Mouse (Mus musculus): ENCODE results near the gene Tmem95. TPM values are rescaled to one million over a fixed set of nuclear protein-coding genes. Genes with fewer than 3 reads are reported as not detected.

Gene Tmem95
- polyA plus RNA-seq, 1 experiment from 2014 or later, result not detected

DNA sequence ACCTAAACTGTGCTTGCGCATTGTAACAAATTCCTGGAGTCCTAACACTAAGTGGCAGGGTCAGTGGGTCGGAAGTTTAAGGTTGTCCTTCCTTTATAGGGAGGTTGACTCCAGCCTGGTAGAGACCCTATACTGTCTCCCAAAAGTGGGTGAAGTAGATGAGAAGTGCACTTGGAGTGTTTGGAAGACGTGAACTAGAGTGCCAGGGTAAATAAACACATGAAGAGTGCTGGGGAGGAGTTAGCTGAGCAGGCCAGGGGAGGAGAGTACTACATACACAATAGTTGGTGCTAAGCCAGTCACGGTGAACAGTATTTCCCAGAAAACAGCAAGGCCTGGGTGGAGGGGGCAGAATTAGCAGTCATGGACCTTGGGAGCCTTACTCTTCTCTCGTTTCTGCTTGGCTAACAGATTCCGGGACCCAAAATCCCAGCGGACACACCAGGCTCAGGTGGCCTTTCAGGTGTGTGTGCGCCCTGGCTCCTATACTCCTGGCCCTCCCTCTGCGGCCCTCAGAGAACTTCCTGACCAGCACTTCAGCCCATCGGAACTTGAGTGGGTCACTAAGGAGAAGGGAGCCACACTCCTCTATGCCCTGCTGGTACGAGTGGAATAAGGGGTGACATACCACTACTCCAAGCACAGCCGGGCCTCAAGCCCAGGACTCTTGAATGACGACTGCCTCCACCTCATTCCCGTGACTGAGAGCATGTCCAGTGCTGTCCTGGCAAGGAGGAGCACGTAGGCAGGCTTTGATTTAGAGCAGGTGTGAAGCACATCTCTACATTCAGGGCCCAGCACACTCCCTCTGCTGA lies 35.1 kb upstream of the Tmem95 start:
- ATAC-seq (ENCODE audit: low read depth), result no peak
- H3K9ac ChIP-seq (ENCODE audit: low read depth, low read length), result peak overlapping the region; percentile 94
- 74% methylated on average over 15 of the region's 15 CpGs for WGBS (ENCODE audit: insufficient replicate concordance)
- H3K36me3 ChIP-seq (ENCODE audit: control insufficient read depth, insufficient read depth), result peaks cover 65% of the 10 kb centered on the region
- H3K4me2 ChIP-seq (ENCODE audit: low read depth, low read length), result peak overlapping the region; percentile 96
- H3K9me3 ChIP-seq (replicated peaks; ENCODE audit: control insufficient read depth, low read length), result no peaks in the 10 kb centered on the region
- peak overlapping the region; percentile 93 for H3K4me3 ChIP-seq (ENCODE audit: low read depth, low read length)
- peaks cover 36% of the 10 kb centered on the region for H3K4me1 ChIP-seq (ENCODE audit: control insufficient read depth, low read depth, low read length)
- peak overlapping the region; percentile 71 for H3K27ac ChIP-seq (ENCODE audit: low read length)
- no peaks in the 10 kb centered on the region for H3K27me3 ChIP-seq (ENCODE audit: control insufficient read depth, insufficient read depth, low read depth, low read length)

DNA sequence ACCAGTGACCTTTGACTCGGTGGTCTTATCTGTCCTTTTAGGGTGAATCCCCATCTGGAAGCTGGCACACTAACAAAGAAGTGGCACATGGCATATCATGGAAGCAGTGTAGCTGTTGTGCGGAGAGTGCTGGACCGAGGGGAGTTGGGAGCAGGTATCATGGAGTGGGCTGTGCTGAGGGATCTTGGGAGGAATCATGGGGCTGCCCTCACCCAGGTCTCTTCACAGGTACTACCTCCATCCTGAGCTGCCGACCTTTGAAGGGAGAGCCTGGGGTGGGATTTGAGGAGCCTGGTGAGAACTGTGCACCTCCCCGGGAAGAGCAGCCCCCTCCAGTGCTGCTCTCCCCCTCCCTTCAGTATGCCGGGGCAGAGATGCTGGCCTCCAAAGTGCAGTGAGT lies 33.9 kb upstream of the Tmem95 start:
- H3K9ac ChIP-seq (ENCODE audit: low read depth, low read length), result no peak overlapping the region
- peaks cover 24% of the 10 kb centered on the region for H3K4me1 ChIP-seq (ENCODE audit: control insufficient read depth, low read depth, low read length)
- peaks cover 65% of the 10 kb centered on the region for H3K36me3 ChIP-seq (ENCODE audit: control insufficient read depth, insufficient read depth)
- H3K27me3 ChIP-seq (ENCODE audit: control insufficient read depth, insufficient read depth, low read depth, low read length), result no peaks in the 10 kb centered on the region
- H3K9me3 ChIP-seq (replicated peaks; ENCODE audit: control insufficient read depth, low read length), result no peaks in the 10 kb centered on the region
- ATAC-seq (ENCODE audit: low read depth), result no peak
- H3K4me3 ChIP-seq (ENCODE audit: low read depth, low read length), result no peak overlapping the region
- no peak overlapping the region for H3K4me2 ChIP-seq (ENCODE audit: low read depth, low read length)
- H3K27ac ChIP-seq (ENCODE audit: low read length), result no peak overlapping the region
- WGBS (ENCODE audit: insufficient replicate concordance), result 81% methylated on average over 6 of the region's 6 CpGs

DNA sequence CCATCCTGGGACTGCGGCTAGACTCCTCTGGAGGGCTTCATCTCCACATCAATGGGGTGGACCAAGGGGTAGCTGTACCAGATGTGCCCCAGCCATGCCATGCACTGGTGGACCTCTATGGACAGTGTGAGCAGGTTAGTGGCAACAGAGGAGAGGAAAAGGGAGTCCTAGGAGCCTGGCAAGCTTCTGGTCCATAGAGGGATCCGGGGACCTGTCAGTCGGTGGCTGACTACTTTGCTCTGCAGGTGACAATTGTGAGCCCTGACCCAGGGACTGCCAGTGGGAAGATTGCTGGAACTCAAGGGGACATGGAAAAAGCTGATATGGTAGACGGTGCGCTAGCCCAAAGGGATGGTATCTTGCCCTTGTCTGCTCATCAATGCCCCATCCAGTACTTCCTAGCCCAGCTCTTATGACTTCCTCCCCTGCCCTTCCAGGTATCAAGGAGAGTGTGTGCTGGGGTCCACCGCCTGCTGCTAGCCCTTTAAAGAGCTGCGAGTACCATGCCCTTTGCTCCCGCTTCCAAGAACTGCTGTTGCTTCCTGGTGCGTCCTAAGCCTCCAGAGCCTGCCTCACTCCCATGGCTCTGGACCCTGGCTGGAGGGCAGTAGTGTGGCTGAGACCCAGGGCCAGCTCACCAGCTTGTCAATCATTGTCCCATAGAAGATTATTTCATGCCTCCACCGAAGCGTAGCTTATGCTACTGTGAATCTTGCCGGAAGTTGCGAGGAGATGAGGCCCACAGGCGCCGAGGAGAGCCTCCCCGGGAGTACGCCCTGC lies 33.2 kb upstream of the Tmem95 start:
- Histone ChIP-seq H3K27me3 (ENCODE audit: control insufficient read depth, insufficient read depth, low read depth, low read length) (no peaks in the 10 kb centered on the region), H3K4me3 (ENCODE audit: low read depth, low read length) (no peak overlapping the region), H3K36me3 (ENCODE audit: control insufficient read depth, insufficient read depth) (peaks cover 66% of the 10 kb centered on the region), H3K27ac (ENCODE audit: low read length) (no peak overlapping the region), H3K9ac (ENCODE audit: low read depth, low read length) (no peak overlapping the region), H3K4me2 (ENCODE audit: low read depth, low read length) (no peak overlapping the region), H3K9me3 (replicated peaks; ENCODE audit: control insufficient read depth, low read length) (no peaks in the 10 kb centered on the region), H3K4me1 (ENCODE audit: control insufficient read depth, low read depth, low read length) (peaks cover 17% of the 10 kb centered on the region)
- no peak for ATAC-seq (ENCODE audit: low read depth)
- WGBS (ENCODE audit: insufficient replicate concordance), result 82% methylated on average over 17 of the region's 17 CpGs

DNA sequence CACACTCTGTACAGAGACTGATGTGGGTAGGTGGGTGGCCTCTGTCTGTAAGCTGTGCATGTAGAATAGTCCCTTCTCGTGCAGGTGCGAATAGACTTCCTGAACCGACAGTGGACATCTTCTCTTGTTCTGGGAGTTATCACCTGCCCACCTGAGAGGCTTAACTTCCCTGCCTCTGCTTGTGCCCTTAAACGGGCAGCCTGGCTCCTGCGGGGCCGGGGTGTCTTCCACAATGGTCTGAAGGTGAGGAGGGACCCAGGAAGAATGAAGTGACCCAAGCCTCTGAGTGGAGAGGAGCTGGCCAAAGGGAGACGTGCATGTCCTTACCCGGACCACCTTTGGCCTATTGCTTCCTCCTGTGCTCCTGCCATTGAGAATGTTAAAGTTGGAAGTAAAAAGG lies 32.4 kb upstream of the Tmem95 start:
- ATAC-seq (ENCODE audit: low read depth), result no peak
- WGBS (ENCODE audit: insufficient replicate concordance), result 84% methylated on average over 8 of the region's 8 CpGs
- peaks cover 66% of the 10 kb centered on the region for H3K36me3 ChIP-seq (ENCODE audit: control insufficient read depth, insufficient read depth)

DNA sequence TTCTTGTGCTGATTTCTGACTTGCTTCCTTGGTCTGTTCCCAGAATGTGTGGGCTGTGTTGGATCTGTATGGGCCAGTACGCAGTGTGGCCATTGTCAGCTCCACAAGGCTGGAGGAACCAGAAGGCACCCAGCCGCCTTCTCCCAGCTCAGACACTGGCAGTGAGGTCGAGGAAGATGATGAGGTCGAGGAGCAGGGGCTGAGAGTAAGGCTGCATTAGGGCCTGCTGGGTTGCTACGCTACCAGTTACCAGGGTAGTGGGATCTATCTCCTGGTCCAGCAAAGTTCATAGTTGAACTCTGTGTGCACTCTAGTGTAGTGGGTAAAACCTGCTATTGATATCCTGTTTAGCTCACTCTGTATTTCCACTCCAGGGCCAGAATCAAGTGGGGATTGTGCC lies 31.4 kb upstream of the Tmem95 start:
- ATAC-seq (ENCODE audit: low read depth), result no peak
- Histone ChIP-seq H3K4me2 (ENCODE audit: low read depth, low read length) (no peak overlapping the region), H3K27me3 (ENCODE audit: control insufficient read depth, insufficient read depth, low read depth, low read length) (no peaks in the 10 kb centered on the region), H3K36me3 (ENCODE audit: control insufficient read depth, insufficient read depth) (peaks cover 69% of the 10 kb centered on the region), H3K27ac (ENCODE audit: low read length) (no peak overlapping the region), H3K4me3 (ENCODE audit: low read depth, low read length) (no peak overlapping the region), H3K9me3 (replicated peaks; ENCODE audit: control insufficient read depth, low read length) (no peaks in the 10 kb centered on the region), H3K4me1 (ENCODE audit: control insufficient read depth, low read depth, low read length) (peaks cover 6% of the 10 kb centered on the region), H3K9ac (ENCODE audit: low read depth, low read length) (no peak overlapping the region)
- WGBS (ENCODE audit: insufficient replicate concordance), result 81% methylated on average over 5 of the region's 5 CpGs

More for the DNA sequence above, 32.4 kb upstream of the Tmem95 start:
- no peaks in the 10 kb centered on the region for H3K27me3 ChIP-seq (ENCODE audit: control insufficient read depth, insufficient read depth, low read depth, low read length)
- no peak overlapping the region for H3K9ac ChIP-seq (ENCODE audit: low read depth, low read length)
- no peak overlapping the region for H3K4me3 ChIP-seq (ENCODE audit: low read depth, low read length)
- H3K4me1 ChIP-seq (ENCODE audit: control insufficient read depth, low read depth, low read length), result peaks cover 9% of the 10 kb centered on the region
- no peak overlapping the region for H3K4me2 ChIP-seq (ENCODE audit: low read depth, low read length)
- no peak overlapping the region for H3K27ac ChIP-seq (ENCODE audit: low read length)
- H3K9me3 ChIP-seq (replicated peaks; ENCODE audit: control insufficient read depth, low read length), result no peaks in the 10 kb centered on the region

DNA sequence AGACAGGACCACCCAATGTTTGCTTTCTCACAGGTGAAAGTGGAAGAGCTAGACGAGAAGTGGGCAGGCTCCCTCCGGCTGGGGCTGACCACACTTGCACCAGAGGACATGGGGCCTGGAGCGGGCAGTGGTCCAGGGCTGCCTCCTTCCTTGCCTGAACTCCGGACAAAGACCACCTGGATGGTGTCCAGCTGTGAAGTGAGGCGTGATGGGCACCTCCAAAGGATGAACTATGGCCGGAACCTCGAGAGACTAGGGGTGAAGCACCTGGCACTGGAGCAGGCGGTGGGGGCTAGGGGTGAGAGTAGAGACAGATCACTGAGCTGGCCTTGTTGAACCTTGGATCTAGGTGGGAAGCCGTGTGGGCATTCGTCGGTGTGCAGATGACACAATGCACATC lies 30.8 kb upstream of the Tmem95 start:
- Histone ChIP-seq H3K27me3 (ENCODE audit: control insufficient read depth, insufficient read depth, low read depth, low read length) (no peaks in the 10 kb centered on the region), H3K27ac (ENCODE audit: low read length) (no peak overlapping the region), H3K36me3 (ENCODE audit: control insufficient read depth, insufficient read depth) (peaks cover 73% of the 10 kb centered on the region), H3K9ac (ENCODE audit: low read depth, low read length) (no peak overlapping the region), H3K4me1 (ENCODE audit: control insufficient read depth, low read depth, low read length) (peaks cover 6% of the 10 kb centered on the region), H3K4me2 (ENCODE audit: low read depth, low read length) (no peak overlapping the region), H3K4me3 (ENCODE audit: low read depth, low read length) (no peak overlapping the region), H3K9me3 (replicated peaks; ENCODE audit: control insufficient read depth, low read length) (no peaks in the 10 kb centered on the region)
- ATAC-seq (ENCODE audit: low read depth), result no peak
- WGBS (ENCODE audit: insufficient replicate concordance), result 85% methylated on average over 11 of the region's 11 CpGs

DNA sequence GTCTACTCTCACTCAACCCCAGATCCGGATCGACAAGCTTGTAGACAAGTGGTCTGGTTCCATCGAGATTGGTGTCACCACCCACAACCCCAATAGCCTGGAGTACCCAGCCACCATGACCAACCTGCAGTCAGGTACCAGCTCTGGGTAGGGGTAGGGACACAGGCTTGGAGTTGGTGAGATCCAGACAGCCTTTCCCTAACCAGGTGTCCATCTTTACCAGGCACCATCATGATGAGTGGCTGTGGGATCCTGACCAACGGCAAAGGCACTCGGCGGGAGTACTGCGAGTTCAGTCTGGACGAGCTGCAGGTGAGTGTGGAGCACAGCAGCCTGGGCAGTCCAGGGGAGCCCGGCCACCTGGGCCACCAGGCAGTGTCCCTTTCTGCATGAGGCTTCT lies 26.5 kb upstream of the Tmem95 start:
- Histone ChIP-seq H3K4me3 (ENCODE audit: low read depth, low read length) (no peak overlapping the region), H3K9me3 (replicated peaks; ENCODE audit: control insufficient read depth, low read length) (no peaks in the 10 kb centered on the region), H3K36me3 (ENCODE audit: control insufficient read depth, insufficient read depth) (peaks cover 49% of the 10 kb centered on the region), H3K27me3 (ENCODE audit: control insufficient read depth, insufficient read depth, low read depth, low read length) (0 out of 2 replicates have a peak, but pooled peaks cover 2% of the 10 kb centered on the region), H3K4me1 (ENCODE audit: control insufficient read depth, low read depth, low read length) (peaks cover 25% of the 10 kb centered on the region), H3K9ac (ENCODE audit: low read depth, low read length) (no peak overlapping the region), H3K27ac (ENCODE audit: low read length) (no peak overlapping the region), H3K4me2 (ENCODE audit: low read depth, low read length) (no peak overlapping the region)
- 88% methylated on average over 9 of the region's 9 CpGs for WGBS (ENCODE audit: insufficient replicate concordance)
- no peak for ATAC-seq (ENCODE audit: low read depth)

DNA sequence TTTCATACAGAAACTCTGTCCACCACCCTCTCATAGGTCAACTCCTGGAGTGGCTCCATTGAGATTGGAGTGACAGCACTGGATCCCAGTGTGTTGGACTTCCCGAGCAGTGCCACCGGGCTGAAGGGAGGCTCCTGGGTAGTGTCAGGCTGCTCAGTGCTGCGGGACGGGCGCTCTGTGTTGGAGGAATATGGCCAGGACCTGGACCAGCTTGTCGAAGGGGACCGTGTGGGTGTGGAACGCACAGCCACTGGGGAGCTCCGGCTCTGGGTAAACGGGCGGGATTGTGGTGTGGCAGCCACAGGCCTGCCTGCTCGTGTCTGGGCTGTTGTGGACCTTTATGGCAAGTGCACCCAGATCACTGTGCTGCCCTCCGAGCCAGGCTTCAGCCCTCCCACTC lies 25.2 kb upstream of the Tmem95 start:
- Histone ChIP-seq H3K4me3 (ENCODE audit: low read depth, low read length) (peak overlapping the region; percentile 88), H3K27ac (ENCODE audit: low read length) (peak overlapping the region; percentile 1; the same call in 1 of the 2 replicates), H3K27me3 (ENCODE audit: control insufficient read depth, insufficient read depth, low read depth, low read length) (0 out of 2 replicates have a peak, but pooled peaks cover 3% of the 10 kb centered on the region), H3K9me3 (replicated peaks; ENCODE audit: control insufficient read depth, low read length) (no peaks in the 10 kb centered on the region), H3K4me2 (ENCODE audit: low read depth, low read length) (peak overlapping the region; percentile 98; the same call in 1 of the 2 replicates), H3K36me3 (ENCODE audit: control insufficient read depth, insufficient read depth) (peaks cover 35% of the 10 kb centered on the region), H3K9ac (ENCODE audit: low read depth, low read length) (no peak overlapping the region), H3K4me1 (ENCODE audit: control insufficient read depth, low read depth, low read length) (peaks cover 25% of the 10 kb centered on the region)
- no peak for ATAC-seq (ENCODE audit: low read depth)
- WGBS (ENCODE audit: insufficient replicate concordance), result 77% methylated on average over 13 of the region's 13 CpGs

DNA sequence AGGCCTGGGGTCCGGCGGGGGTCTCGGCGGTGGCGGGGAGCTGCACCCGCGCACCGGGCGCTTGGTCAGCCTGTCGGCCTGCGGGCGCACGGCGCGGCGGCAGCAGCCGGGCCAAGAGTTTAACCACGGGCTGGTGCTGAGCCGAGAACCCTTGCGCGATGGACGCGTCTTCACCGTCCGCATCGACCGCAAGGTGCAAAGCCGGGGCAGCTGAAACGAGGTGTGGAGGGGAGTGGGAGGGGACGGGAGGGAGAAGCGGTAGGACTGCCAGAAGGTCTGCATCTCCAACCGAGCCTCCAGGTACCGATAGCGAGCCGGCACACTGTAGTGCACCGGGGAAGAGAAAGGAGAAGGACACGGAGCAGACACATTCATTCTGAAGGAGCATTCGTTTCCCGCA lies 24.2 kb upstream of the Tmem95 start:
- under 1% methylated on average over 39 of the region's 39 CpGs for WGBS (ENCODE audit: insufficient replicate concordance)
- ATAC-seq (ENCODE audit: low read depth), result peak; percentile 3
- peak overlapping the region; percentile 98 for H3K27ac ChIP-seq (ENCODE audit: low read length)

More for the DNA sequence above, 24.2 kb upstream of the Tmem95 start:
- H3K4me2 ChIP-seq (ENCODE audit: low read depth, low read length), result peak overlapping the region; percentile 98
- H3K9me3 ChIP-seq (replicated peaks; ENCODE audit: control insufficient read depth, low read length), result no peaks in the 10 kb centered on the region
- H3K4me3 ChIP-seq (ENCODE audit: low read depth, low read length), result peak overlapping the region; percentile 88
- H3K36me3 ChIP-seq (ENCODE audit: control insufficient read depth, insufficient read depth), result peaks cover 26% of the 10 kb centered on the region
- H3K9ac ChIP-seq (ENCODE audit: low read depth, low read length), result peak overlapping the region; percentile 91
- 0 out of 2 replicates have a peak, but pooled peaks cover 3% of the 10 kb centered on the region for H3K27me3 ChIP-seq (ENCODE audit: control insufficient read depth, insufficient read depth, low read depth, low read length)
- H3K4me1 ChIP-seq (ENCODE audit: control insufficient read depth, low read depth, low read length), result peaks cover 25% of the 10 kb centered on the region
